Mouse (Mus musculus): ENCODE measurements around the gene Tmem95.
"Not testable (repeated sequence)": the region's sequence is repeated elsewhere in the genome, so short reads cannot be mapped to it uniquely, and the experiment has no call there.

Gene Tmem95

GRCm38 (mm10) chr11:69880506-69880852, 2.7 kb upstream of the Tmem95 start:
- in situ Hi-C loops (cut with MboI): no loop called here

GRCm38 (mm10) chr11:69879711-69880110, 1.9 kb upstream of the Tmem95 start:
- in situ Hi-C loops (cut with MboI): loop anchor here (5.0 kb wide), 1 partner anchor 122 kb away; the partner anchor contains the start of gene Polr2a

GRCm38 (mm10) chr11:69878952-69879351, 1.1 kb upstream of the Tmem95 start:
- in situ Hi-C loops (cut with MboI): loop anchor here (5.0 kb wide), 1 partner anchor 122 kb away; the partner anchor contains the start of gene Polr2a

- in situ Hi-C loops (cut with MboI): loop anchor here (5.0 kb wide), 1 partner anchor 121 kb away; the partner anchor contains the start of gene Polr2a
Measured at GRCm38 (mm10) chr11:69878399-69878798, 581 bp upstream of the Tmem95 start.

- in situ Hi-C loops (cut with MboI): loop anchor here (5.0 kb wide), 1 partner anchor 120 kb away; the partner anchor contains the start of gene Polr2a
Measured at GRCm38 (mm10) chr11:69876867-69877266, 951 bp downstream of the Tmem95 start.

- in situ Hi-C loops (cut with MboI): loop anchor here (5.0 kb wide), 1 partner anchor 119 kb away; the partner anchor contains the start of gene Polr2a
Measured at GRCm38 (mm10) chr11:69876186-69876585, 1.6 kb downstream of the Tmem95 start.

- in situ Hi-C loops (cut with MboI): no loop called here
Measured at GRCm38 (mm10) chr11:69872451-69872850, 5.4 kb downstream of the Tmem95 start.

- in situ Hi-C loops (cut with MboI): no loop called here
Measured at GRCm38 (mm10) chr11:69871822-69872221, 6.0 kb downstream of the Tmem95 start.

GRCm38 (mm10) chr11:69870289-69871069, 7.3 kb downstream of the Tmem95 start:
- in situ Hi-C loops (cut with MboI): no loop called here

- in situ Hi-C loops (cut with MboI): no loop called here
Measured at GRCm38 (mm10) chr11:69867335-69867734, 10.5 kb downstream of the Tmem95 start.

- in situ Hi-C loops (cut with MboI): no loop called here
Measured at GRCm38 (mm10) chr11:69865561-69865960, 12.3 kb downstream of the Tmem95 start.

GRCm38 (mm10) chr11:69864138-69864860, 13.5 kb downstream of the Tmem95 start:
- in situ Hi-C loops (cut with MboI): no loop called here

GRCm38 (mm10) chr11:69863729-69864128, 14.1 kb downstream of the Tmem95 start:
- in situ Hi-C loops (cut with MboI): not testable (repeated sequence)

- in situ Hi-C loops (cut with MboI): no loop called here
Measured at GRCm38 (mm10) chr11:69858113-69858998, 19.5 kb downstream of the Tmem95 start, which contains the start of gene Tnk1. Tnk1 (minus strand) TSS chr11:69858730.

GRCm38 (mm10) chr11:69855347-69855746, 22.5 kb downstream of the Tmem95 start:
- in situ Hi-C loops (cut with MboI): no loop called here

- in situ Hi-C loops (cut with MboI): no loop called here
Measured at GRCm38 (mm10) chr11:69854680-69855079, 23.1 kb downstream of the Tmem95 start.

- in situ Hi-C loops (cut with MboI): no loop called here
Measured at GRCm38 (mm10) chr11:69853994-69854393, 23.8 kb downstream of the Tmem95 start.

GRCm38 (mm10) chr11:69850754-69851153, 27.1 kb downstream of the Tmem95 start:
- in situ Hi-C loops (cut with MboI): no loop called here

GRCm38 (mm10) chr11:69849884-69850283, 27.9 kb downstream of the Tmem95 start:
- in situ Hi-C loops (cut with MboI): no loop called here

GRCm38 (mm10) chr11:69849128-69849527, 28.7 kb downstream of the Tmem95 start:
- in situ Hi-C loops (cut with MboI): no loop called here

GRCm38 (mm10) chr11:69848021-69848420, 29.8 kb downstream of the Tmem95 start:
- in situ Hi-C loops (cut with MboI): no loop called here

Measured in mature B cell (primary cell).